Mouse (Mus musculus): ENCODE measurements around the gene Jarid2. TPM values are rescaled to one million over a fixed set of nuclear protein-coding genes. Genes with fewer than 3 reads are reported as not detected.
"Not testable (repeated sequence)": the region's sequence is repeated elsewhere in the genome, so short reads cannot be mapped to it uniquely, and the experiment has no call there.

Jarid2 gene
- polyA plus RNA-seq, 1 experiment from 2014 or later = 12.2 TPM

DNA sequence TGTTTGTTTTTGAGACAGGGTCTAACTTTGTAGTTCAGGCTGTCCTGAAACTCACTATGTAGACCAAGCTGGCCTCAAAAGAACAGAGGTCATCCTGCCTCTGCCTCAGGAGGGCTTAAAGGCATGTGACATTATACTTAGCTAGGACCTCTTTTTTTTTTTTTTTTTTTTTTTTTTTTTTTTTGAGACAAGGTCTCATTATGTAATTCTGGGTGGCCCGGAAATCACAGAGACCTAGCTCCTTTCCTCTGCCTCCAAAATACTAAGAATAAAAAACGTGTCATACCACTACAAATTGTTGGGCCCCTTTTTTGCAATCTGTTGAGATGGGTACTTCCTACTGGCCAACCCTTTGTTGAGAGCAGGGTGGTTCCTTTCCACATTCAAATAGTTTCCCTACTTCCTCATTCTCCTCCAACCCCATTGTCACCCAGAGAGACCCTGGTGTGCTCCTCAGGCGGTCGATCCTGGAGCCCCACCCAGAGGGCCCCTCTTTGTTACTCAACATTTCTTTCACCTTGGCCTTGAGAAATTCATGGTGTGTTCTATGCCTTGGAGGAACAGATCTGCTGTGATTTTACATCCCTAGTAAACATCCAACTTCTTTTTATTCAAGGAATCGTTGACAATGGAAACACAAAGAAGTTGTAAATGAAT lies 7.3 kb upstream of the Jarid2 start:
- no peak overlapping the region for H3K4me2 ChIP-seq (ENCODE audit: low read depth, low read length)
- H3K27me3 ChIP-seq (ENCODE audit: control insufficient read depth, insufficient read depth, low read depth, low read length) = no peaks in the 10 kb centered on the region
- 32% methylated on average over 5 of the region's 5 CpGs for WGBS (ENCODE audit: insufficient replicate concordance)
- no peaks in the 10 kb centered on the region for H3K36me3 ChIP-seq (ENCODE audit: control insufficient read depth, insufficient read depth)
- ATAC-seq (ENCODE audit: low read depth) = no peak
- no peak overlapping the region for H3K9ac ChIP-seq (ENCODE audit: low read depth, low read length)
- H3K9me3 ChIP-seq (replicated peaks; ENCODE audit: control insufficient read depth, low read length) = no peaks in the 10 kb centered on the region
- no peak overlapping the region for H3K27ac ChIP-seq (ENCODE audit: low read length)
- no peak overlapping the region for H3K4me3 ChIP-seq (ENCODE audit: low read depth, low read length)
- H3K4me1 ChIP-seq (ENCODE audit: control insufficient read depth, low read depth, low read length) = no peaks in the 10 kb centered on the region

DNA sequence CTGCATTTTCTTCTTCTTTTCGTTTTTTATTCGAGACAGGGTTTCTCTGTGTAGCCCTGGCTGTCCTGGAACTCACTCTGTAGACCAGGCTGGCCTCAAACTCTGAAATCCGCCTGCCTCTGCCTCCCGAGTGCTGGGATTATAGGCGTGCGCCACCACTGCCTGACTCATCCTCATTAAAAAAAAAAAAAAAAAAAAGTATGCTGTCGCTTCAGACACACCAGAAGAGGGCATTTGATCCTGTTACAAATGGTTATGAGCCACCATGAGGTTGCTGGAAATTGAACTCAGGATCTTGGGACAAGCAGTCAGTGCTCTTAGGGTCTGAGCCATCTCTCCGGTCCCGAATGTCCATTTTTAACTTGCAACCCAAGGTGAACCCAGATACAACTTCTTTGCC lies 5.8 kb upstream of the Jarid2 start:
- not testable (repeated sequence) for H3K27ac ChIP-seq (ENCODE audit: low read length); H3K27me3 ChIP-seq (ENCODE audit: control insufficient read depth, insufficient read depth, low read depth, low read length); H3K9ac ChIP-seq (ENCODE audit: low read depth, low read length); H3K4me2 ChIP-seq (ENCODE audit: low read depth, low read length); H3K4me3 ChIP-seq (ENCODE audit: low read depth, low read length); H3K9me3 ChIP-seq (replicated peaks; ENCODE audit: control insufficient read depth, low read length); H3K4me1 ChIP-seq (ENCODE audit: control insufficient read depth, low read depth, low read length); ATAC-seq (ENCODE audit: low read depth); H3K36me3 ChIP-seq (ENCODE audit: control insufficient read depth, insufficient read depth)
- WGBS (ENCODE audit: insufficient replicate concordance) = 75% methylated on average over 9 of the region's 9 CpGs

DNA sequence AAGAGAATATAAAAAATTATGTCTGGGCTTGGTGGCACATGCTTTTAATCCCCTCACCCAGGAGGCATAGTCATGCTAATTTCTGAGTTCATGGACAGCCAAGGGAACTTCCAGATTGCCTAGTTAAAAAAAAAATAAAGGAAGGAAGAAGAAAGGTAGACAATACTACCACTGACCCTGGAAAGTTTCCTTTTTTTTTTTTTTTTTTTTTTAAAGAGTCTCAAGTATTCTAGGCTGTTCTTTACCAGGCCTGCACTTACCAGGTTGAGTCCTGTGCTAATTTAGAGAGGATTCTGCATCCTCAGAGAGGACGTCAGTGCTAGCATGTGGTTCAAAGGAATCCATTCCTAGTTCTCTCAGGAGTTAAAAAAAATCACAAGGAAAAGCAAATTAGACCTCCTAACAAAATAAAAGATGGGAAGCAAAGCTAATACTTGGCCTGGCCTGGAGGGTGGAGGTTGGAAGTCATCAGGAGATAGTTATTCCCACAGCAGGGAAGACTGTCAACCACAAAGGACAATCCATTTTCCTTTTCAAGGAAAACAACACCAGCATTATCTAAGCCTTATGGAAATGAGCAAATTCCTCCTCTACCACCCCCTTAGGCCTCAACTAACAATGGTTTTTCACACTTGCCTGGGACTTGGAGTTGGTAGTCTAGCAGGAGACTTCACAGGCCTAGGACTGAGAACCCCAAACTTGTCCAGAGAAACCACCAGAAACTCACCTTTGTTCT lies 961 bp upstream of the Jarid2 start:
- no peak overlapping the region for H3K9ac ChIP-seq (ENCODE audit: low read depth, low read length)
- H3K4me2 ChIP-seq (ENCODE audit: low read depth, low read length) = no peak overlapping the region
- peaks cover 9% of the 10 kb centered on the region for H3K4me1 ChIP-seq (ENCODE audit: control insufficient read depth, low read depth, low read length)
- no peaks in the 10 kb centered on the region for H3K9me3 ChIP-seq (replicated peaks; ENCODE audit: control insufficient read depth, low read length)
- no peak overlapping the region for H3K27ac ChIP-seq (ENCODE audit: low read length)
- no peaks in the 10 kb centered on the region for H3K27me3 ChIP-seq (ENCODE audit: control insufficient read depth, insufficient read depth, low read depth, low read length)
- no peak overlapping the region for H3K4me3 ChIP-seq (ENCODE audit: low read depth, low read length)
- no peaks in the 10 kb centered on the region for H3K36me3 ChIP-seq (ENCODE audit: control insufficient read depth, insufficient read depth)
- WGBS (ENCODE audit: insufficient replicate concordance) = 83% methylated on average over 1 of the region's 1 CpGs
- ATAC-seq (ENCODE audit: low read depth) = no peak

DNA sequence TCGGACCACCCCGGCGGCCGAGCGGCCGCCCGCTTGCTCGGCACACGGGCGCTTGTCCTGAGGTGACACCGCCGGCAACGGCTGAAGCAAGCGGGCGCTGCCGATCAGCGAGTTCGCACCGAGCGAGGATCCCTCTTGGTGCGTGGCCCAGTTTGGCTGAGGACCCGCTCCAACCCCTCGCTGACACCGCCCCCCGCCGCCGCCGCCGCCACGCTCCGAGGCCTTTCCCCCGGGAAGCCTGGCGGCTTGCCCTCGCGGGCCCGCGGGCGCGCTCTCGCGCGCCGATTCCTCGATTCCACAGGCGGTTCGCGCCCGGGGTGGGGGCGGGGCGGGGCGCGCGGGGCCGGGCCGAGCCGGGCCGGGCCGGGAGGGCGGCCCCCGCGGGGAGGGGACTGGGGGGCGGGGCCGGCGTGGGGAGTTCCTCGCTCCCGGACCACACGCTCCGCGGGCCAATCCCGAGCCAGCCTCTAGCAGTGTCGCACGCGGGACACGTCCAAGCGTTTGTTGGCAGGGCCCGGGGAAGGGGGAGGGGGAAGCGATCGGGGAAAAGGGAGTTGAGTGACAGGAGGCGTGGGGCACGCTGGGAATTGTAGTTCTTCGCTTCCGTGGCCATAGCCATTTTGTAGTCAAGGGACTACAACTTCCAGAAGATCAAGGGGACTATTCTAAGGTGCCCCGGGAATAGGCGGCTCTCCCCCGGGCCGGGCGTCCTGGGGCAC lies 1.0 kb downstream of the Jarid2 start:
- peak overlapping the region; percentile 96 for H3K27ac ChIP-seq (ENCODE audit: low read length)
- H3K4me2 ChIP-seq (ENCODE audit: low read depth, low read length) = peak overlapping the region; percentile 97
- peak overlapping the region; percentile 85 for H3K4me3 ChIP-seq (ENCODE audit: low read depth, low read length)
- H3K4me1 ChIP-seq (ENCODE audit: control insufficient read depth, low read depth, low read length) = peaks cover 21% of the 10 kb centered on the region
- no peaks in the 10 kb centered on the region for H3K9me3 ChIP-seq (replicated peaks; ENCODE audit: control insufficient read depth, low read length)
- ATAC-seq (ENCODE audit: low read depth) = peak; percentile 89
- peak overlapping the region; percentile 95 for H3K9ac ChIP-seq (ENCODE audit: low read depth, low read length)
- no peaks in the 10 kb centered on the region for H3K27me3 ChIP-seq (ENCODE audit: control insufficient read depth, insufficient read depth, low read depth, low read length)
- under 1% methylated on average over 58 of the region's 87 CpGs for WGBS (ENCODE audit: insufficient replicate concordance)
- H3K36me3 ChIP-seq (ENCODE audit: control insufficient read depth, insufficient read depth) = no peaks in the 10 kb centered on the region

DNA sequence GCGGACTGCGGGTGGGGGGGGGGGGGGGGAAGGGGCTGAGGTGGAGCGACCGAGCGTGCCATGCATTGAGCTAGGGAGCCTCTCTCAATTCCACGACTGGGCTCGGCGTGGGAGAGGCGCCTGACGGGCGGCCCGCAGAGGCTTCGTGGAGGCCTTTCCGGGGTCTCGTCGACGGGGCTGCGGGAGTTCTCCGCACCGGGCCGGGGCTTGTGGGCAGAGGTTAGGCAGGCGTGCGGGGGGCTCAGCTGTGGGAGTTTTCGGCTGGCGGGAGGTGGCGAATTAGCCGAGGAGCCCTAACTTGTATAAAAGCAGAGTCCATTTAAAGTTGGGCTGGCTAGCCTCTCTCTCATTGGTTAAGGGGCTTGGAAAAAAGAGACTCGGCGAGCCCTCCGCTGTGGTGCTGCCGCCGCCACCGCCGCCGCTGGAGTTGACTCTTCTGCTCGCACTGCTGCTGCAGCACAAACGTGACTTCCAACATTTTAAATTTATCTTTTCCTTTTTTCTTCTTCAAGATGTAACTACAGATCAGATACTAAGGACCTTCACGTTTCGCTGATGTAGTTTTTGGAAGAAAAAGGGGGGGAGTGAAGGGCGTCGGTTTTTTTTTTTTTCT lies 1.8 kb downstream of the Jarid2 start:
- WGBS (ENCODE audit: insufficient replicate concordance) = under 1% methylated on average over 39 of the region's 41 CpGs
- H3K36me3 ChIP-seq (ENCODE audit: control insufficient read depth, insufficient read depth) = no peaks in the 10 kb centered on the region
- H3K9me3 ChIP-seq (replicated peaks; ENCODE audit: control insufficient read depth, low read length) = no peaks in the 10 kb centered on the region

DNA sequence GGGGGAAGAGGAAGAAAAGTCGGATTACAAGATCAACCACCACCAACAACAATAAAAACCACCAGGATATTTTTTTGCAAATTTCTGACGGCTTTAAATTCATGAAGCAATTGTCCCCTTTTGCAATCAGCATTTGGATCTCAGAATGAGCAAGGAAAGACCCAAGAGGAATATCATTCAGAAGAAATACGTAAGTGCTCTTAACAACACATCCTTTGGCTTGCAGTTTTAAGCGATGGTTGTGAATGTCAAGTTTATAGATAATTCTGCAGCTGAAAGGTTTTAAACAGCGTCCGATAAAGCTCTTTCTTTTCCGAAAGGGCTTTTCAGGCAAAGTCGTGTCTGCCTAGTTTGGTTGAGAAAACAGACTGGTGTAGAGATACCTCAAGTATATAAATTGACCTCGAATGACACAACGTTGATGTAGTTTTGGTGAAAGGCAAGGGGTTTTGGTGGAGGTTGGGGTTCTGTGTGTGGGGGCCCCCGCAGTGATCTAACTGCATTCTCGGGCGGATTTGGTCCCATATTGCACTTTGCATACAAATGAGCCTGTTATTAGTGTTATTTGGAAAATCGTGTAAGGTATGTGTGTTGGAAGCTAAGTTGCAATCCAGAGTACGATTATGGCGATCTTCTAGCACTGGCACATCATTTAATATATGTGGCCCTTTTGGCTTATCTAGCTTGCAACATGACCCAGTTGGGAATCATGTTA lies 2.6 kb downstream of the Jarid2 start:
- Histone ChIP-seq H3K9ac (ENCODE audit: low read depth, low read length) (peak overlapping the region; percentile 95), H3K9me3 (replicated peaks; ENCODE audit: control insufficient read depth, low read length) (no peaks in the 10 kb centered on the region), H3K4me1 (ENCODE audit: control insufficient read depth, low read depth, low read length) (peaks cover 27% of the 10 kb centered on the region), H3K4me2 (ENCODE audit: low read depth, low read length) (peak overlapping the region; percentile 97), H3K27me3 (ENCODE audit: control insufficient read depth, insufficient read depth, low read depth, low read length) (no peaks in the 10 kb centered on the region), H3K4me3 (ENCODE audit: low read depth, low read length) (peak overlapping the region; percentile 85), H3K27ac (ENCODE audit: low read length) (peak overlapping the region; percentile 87), H3K36me3 (ENCODE audit: control insufficient read depth, insufficient read depth) (no peaks in the 10 kb centered on the region)
- no peak for ATAC-seq (ENCODE audit: low read depth)
- WGBS (ENCODE audit: insufficient replicate concordance) = under 1% methylated on average over 16 of the region's 16 CpGs

More for the DNA sequence above, 1.8 kb downstream of the Jarid2 start:
- Histone ChIP-seq H3K4me1 (ENCODE audit: control insufficient read depth, low read depth, low read length) (peaks cover 27% of the 10 kb centered on the region), H3K9ac (ENCODE audit: low read depth, low read length) (peak overlapping the region; percentile 95), H3K4me3 (ENCODE audit: low read depth, low read length) (peak overlapping the region; percentile 85), H3K4me2 (ENCODE audit: low read depth, low read length) (peak overlapping the region; percentile 97), H3K27me3 (ENCODE audit: control insufficient read depth, insufficient read depth, low read depth, low read length) (no peaks in the 10 kb centered on the region), H3K27ac (ENCODE audit: low read length) (peak overlapping the region; percentile 96)
- ATAC-seq (ENCODE audit: low read depth) = peak; percentile 49

DNA sequence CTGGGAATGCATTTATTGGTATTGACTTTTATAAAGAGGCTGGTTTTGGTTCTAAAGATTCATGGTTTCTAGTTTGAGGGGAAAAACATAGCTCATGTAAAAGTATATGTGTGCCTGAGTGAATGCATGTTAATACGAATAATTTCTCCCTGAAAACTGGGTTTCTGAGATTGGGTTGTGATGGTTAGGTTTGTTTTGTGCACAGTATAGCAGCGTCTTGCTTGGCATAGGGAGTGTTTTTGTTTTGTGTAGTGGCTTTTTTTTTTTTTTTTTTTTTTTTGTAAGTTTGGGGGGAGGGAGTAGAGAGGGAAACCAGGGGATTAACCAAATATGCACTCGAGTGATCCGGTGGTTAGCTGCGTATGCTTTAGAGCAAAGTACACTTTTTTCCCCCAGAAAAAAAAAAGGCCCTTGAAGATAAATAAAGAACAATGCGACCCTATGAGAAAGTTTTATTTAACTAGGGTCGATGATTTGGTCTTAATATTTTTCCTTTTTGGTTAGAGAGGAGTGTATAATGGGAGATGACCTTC lies 3.2 kb downstream of the Jarid2 start:
- peak overlapping the region; percentile 97 for H3K4me2 ChIP-seq (ENCODE audit: low read depth, low read length)
- H3K4me3 ChIP-seq (ENCODE audit: low read depth, low read length) = peak overlapping the region; percentile 85
- peak overlapping the region; percentile 95 for H3K9ac ChIP-seq (ENCODE audit: low read depth, low read length)
- peaks cover 27% of the 10 kb centered on the region for H3K4me1 ChIP-seq (ENCODE audit: control insufficient read depth, low read depth, low read length)
- no peaks in the 10 kb centered on the region for H3K36me3 ChIP-seq (ENCODE audit: control insufficient read depth, insufficient read depth)
- H3K27ac ChIP-seq (ENCODE audit: low read length) = peak overlapping the region; percentile 87; the same call in 1 of the 2 replicates
- H3K9me3 ChIP-seq (replicated peaks; ENCODE audit: control insufficient read depth, low read length) = no peaks in the 10 kb centered on the region
- no peaks in the 10 kb centered on the region for H3K27me3 ChIP-seq (ENCODE audit: control insufficient read depth, insufficient read depth, low read depth, low read length)
- WGBS (ENCODE audit: insufficient replicate concordance) = 1% methylated on average over 7 of the region's 7 CpGs
- ATAC-seq (ENCODE audit: low read depth) = no peak

DNA sequence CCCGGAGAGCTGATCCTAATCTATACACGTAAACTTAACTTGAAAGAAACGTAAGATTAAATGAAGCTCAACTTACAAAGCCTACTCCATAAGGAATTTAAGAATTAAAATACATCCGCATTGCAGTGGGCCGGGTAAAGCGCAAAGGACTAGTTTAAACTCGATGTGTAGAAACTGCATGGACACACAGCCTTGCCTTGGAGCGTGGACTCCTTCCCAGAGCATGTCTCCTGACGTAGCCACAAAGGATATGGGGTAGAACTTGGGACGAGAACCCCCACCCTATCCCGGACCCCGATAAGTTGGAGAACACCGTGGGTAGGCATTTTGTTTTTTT lies 3.7 kb downstream of the Jarid2 start:
- peaks cover 27% of the 10 kb centered on the region for H3K4me1 ChIP-seq (ENCODE audit: control insufficient read depth, low read depth, low read length)
- no peak for ATAC-seq (ENCODE audit: low read depth)
- H3K27me3 ChIP-seq (ENCODE audit: control insufficient read depth, insufficient read depth, low read depth, low read length) = no peaks in the 10 kb centered on the region
- H3K27ac ChIP-seq (ENCODE audit: low read length) = peak overlapping the region; percentile 87
- no peaks in the 10 kb centered on the region for H3K36me3 ChIP-seq (ENCODE audit: control insufficient read depth, insufficient read depth)
- H3K4me3 ChIP-seq (ENCODE audit: low read depth, low read length) = peak overlapping the region; percentile 85
- H3K9ac ChIP-seq (ENCODE audit: low read depth, low read length) = peak overlapping the region; percentile 95
- H3K4me2 ChIP-seq (ENCODE audit: low read depth, low read length) = peak overlapping the region; percentile 97
- no peaks in the 10 kb centered on the region for H3K9me3 ChIP-seq (replicated peaks; ENCODE audit: control insufficient read depth, low read length)
- under 1% methylated on average over 13 of the region's 13 CpGs for WGBS (ENCODE audit: insufficient replicate concordance)

Measured in liver, embryonic 16.5 days (tissue).